Mouse (Mus musculus) heart, embryonic 15.5 days (tissue): ENCODE measurements at regions not wholly inside any gene's neighbourhood (a gene's known extent, or its start where the extent isn't known, plus 50 kb on each side); places are given as distances from the start of the nearest gene placed in this dataset.

Source experiments
- ATAC-seq: fragments of 200-750 bp; cut with Nextera tagmentation; replicated peaks from 2 replicates; pipeline ENCODE4 v1.8.0; 2017; ENCODE audit warnings: low read depth, moderate TSS enrichment; ENCODE audit not compliant: insufficient number of reproducible peaks, insufficient read depth, low FRiP score
- H3K27ac ChIP-seq: fragments of 300-500 bp; sonication (generic); 2 replicates; pipeline ENCODE4 v1.5.1; 2015; ENCODE audit warnings: mild to moderate bottlenecking, inconsistent platforms
- H3K27me3 ChIP-seq: fragments of 300-500 bp; sonication (generic); 2 replicates; pipeline ENCODE4 v1.6.1; 2015; ENCODE audit warnings: inconsistent platforms
- H3K36me3 ChIP-seq: fragments of 300-500 bp; sonication (generic); 2 replicates; pipeline ENCODE4 v1.6.1; 2015; ENCODE audit warnings: mild to moderate bottlenecking, inconsistent platforms
- H3K4me1 ChIP-seq: fragments of 300-500 bp; sonication (generic); replicated peaks from 2 replicates; pipeline ENCODE4 v1.6.1; 2015; ENCODE audit warnings: inconsistent platforms
- H3K4me2 ChIP-seq: fragments of 300-500 bp; sonication (generic); 2 replicates; pipeline ENCODE4 v1.6.1; 2015; ENCODE audit warnings: inconsistent platforms, mild to moderate bottlenecking, moderate library complexity
- H3K4me3 ChIP-seq: fragments of 300-500 bp; sonication (generic); 2 replicates; pipeline ENCODE4 v1.5.1; 2015; ENCODE audit warnings: mild to moderate bottlenecking, inconsistent platforms
- H3K9ac ChIP-seq: fragments of 300-500 bp; sonication (generic); 2 replicates; pipeline ENCODE4 v1.6.1; 2015; ENCODE audit warnings: mild to moderate bottlenecking, inconsistent platforms
- H3K9me3 ChIP-seq: fragments of 300-500 bp; sonication (generic); replicated peaks from 2 replicates; pipeline ENCODE4 v1.6.1; 2016; ENCODE audit warnings: inconsistent platforms
- WGBS: fragments of 180-500 bp; shearing (Covaris S2); methylation state at CpG from one replicate; pipeline ENCODE4 v1.1.7; 2015; ENCODE audit warnings: mixed read lengths; 5-methylcytosine and 5-hydroxymethylcytosine counted together

GRCm38 (mm10) chr1:121180273-121181030 lies 151.9 kb downstream of the Insig2 start:
- H3K27me3 ChIP-seq: peaks cover 59% of the 10 kb centered on the region
- ATAC-seq: no peak
- peaks cover 6% of the 10 kb centered on the region for H3K4me1 ChIP-seq
- no peaks in the 10 kb centered on the region for H3K36me3 ChIP-seq
- H3K9me3 ChIP-seq: no peaks in the 10 kb centered on the region
- H3K4me2 ChIP-seq: peak overlapping the region; percentile 18; the same call in 1 of the 2 replicates
- WGBS: 21% methylated on average over 20 of the region's 20 CpGs
- H3K27ac ChIP-seq: no peak overlapping the region
- no peak overlapping the region for H3K4me3 ChIP-seq
- no peak overlapping the region for H3K9ac ChIP-seq

- 37% methylated on average over 2 of the region's 2 CpGs for WGBS
- H3K27me3 ChIP-seq: no peaks in the 10 kb centered on the region
- ATAC-seq: no peak
- no peaks in the 10 kb centered on the region for H3K36me3 ChIP-seq
- no peaks in the 10 kb centered on the region for H3K4me1 ChIP-seq
- H3K27ac ChIP-seq: no peak overlapping the region
- H3K9ac ChIP-seq: no peak overlapping the region
- H3K4me2 ChIP-seq: no peak overlapping the region
- no peaks in the 10 kb centered on the region for H3K9me3 ChIP-seq
- no peak overlapping the region for H3K4me3 ChIP-seq
Measured at GRCm38 (mm10) chr1:121188895-121189294, 143.5 kb downstream of the Insig2 start.

GRCm38 (mm10) chr1:121194800-121195199 lies 137.6 kb downstream of the Insig2 start:
- Histone ChIP-seq H3K4me1 (no peaks in the 10 kb centered on the region), H3K9ac (no peak overlapping the region), H3K27ac (no peak overlapping the region), H3K27me3 (no peaks in the 10 kb centered on the region), H3K9me3 (no peaks in the 10 kb centered on the region), H3K4me3 (no peak overlapping the region), H3K4me2 (no peak overlapping the region), H3K36me3 (no peaks in the 10 kb centered on the region)
- 79% methylated on average over 4 of the region's 4 CpGs for WGBS
- ATAC-seq: no peak

- H3K9ac ChIP-seq: no peak overlapping the region
- H3K4me1 ChIP-seq: no peaks in the 10 kb centered on the region
- no peak overlapping the region for H3K4me2 ChIP-seq
- H3K9me3 ChIP-seq: no peaks in the 10 kb centered on the region
- no peak overlapping the region for H3K4me3 ChIP-seq
- no peaks in the 10 kb centered on the region for H3K36me3 ChIP-seq
- no peak overlapping the region for H3K27ac ChIP-seq
- H3K27me3 ChIP-seq: no peaks in the 10 kb centered on the region
- WGBS: 18% methylated on average over 2 of the region's 2 CpGs
- ATAC-seq: no peak
Measured at GRCm38 (mm10) chr1:121215843-121216242, 116.5 kb downstream of the Insig2 start.

DNA sequence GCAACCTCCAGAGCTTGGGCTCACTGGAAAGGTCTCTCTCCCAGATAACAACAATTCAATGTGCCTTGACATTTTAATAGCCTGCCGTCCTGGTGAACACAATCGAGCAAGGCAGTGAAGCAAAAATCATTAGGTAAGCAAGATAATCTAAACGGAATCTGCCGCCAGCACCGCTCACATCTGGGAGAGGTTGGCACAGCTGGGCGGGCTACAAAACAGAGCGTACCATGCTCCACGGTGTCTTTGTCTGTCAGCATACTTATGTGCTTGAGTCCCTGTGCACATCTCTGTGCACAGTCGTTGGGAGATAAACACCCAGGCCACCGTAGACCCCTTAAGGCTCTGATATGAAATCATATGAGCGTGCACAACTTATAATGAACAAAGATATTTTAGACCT lies 108.1 kb downstream of the Insig2 start:
- 77% methylated on average over 11 of the region's 11 CpGs for WGBS
- no peak overlapping the region for H3K4me2 ChIP-seq
- ATAC-seq: no peak

DNA sequence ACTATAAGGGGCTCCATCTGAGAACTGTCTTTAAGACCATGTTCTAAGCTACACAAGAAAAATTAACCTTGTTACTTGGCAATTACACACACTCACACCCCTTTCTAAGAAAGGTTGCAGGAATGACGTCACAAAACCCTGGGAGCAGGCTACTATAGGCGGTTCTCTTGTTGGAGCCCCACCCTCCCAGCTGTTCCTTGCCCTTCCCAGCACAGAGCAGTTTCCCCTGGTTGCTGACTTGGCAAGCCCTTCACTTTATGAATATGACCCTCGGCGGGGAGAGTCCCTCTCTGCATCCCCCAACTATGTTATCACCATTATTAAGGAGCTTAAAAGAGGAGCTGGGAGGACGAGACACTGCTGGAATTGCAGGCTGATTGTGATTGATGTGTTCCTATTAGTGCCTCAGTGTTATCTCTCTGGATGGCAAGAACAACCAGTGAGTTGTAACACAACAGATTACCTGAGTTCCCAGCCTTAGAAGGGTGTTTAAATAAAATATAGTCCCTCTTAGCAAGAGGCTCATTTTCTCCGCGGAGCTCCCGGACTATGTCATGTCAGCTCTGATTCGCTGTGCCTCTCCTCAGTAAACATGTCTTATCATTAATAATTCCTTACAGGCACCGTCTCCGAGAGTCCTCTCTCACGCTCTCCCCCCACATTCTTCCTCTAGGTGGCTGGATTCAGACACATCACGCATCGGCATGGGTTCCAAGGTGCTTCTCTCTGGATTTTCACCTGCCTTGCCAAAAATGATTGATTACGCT lies 105.7 kb downstream of the Insig2 start:
- WGBS: 40% methylated on average over 15 of the region's 15 CpGs
- Histone ChIP-seq H3K36me3 (no peaks in the 10 kb centered on the region), H3K4me2 (0 out of 2 replicates have a peak overlapping the region, but pooled peaks have one; percentile 7), H3K9ac (no peak overlapping the region), H3K27me3 (no peaks in the 10 kb centered on the region), H3K4me1 (no peaks in the 10 kb centered on the region; the same call in 1 of the 2 replicates), H3K4me3 (no peak overlapping the region), H3K27ac (no peak overlapping the region), H3K9me3 (no peaks in the 10 kb centered on the region)
- ATAC-seq: peak; percentile 64; the same call in 1 of the 2 replicates

More for the DNA sequence above, 108.1 kb downstream of the Insig2 start:
- Histone ChIP-seq H3K4me3 (no peak overlapping the region), H3K9ac (no peak overlapping the region), H3K4me1 (no peaks in the 10 kb centered on the region; the same call in 1 of the 2 replicates), H3K27me3 (no peaks in the 10 kb centered on the region), H3K36me3 (no peaks in the 10 kb centered on the region), H3K27ac (no peak overlapping the region), H3K9me3 (no peaks in the 10 kb centered on the region)

DNA sequence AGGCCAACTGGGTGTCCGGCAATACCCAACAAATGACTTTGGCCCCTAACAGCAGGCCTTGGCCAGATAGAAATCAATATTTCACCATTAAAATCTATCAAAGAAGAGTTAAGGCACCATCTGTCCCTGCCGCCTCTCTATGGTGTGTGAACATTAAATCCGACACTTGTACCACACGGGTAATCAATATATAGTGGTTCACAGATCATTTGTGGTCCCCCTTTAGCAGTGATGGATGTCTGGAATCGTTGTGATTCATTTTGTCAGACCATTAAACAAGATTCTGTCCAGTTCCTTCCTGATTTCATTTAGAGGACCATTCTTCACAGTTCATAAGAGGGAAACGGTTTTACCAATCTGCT lies 105.2 kb downstream of the Insig2 start:
- 69% methylated on average over 6 of the region's 6 CpGs for WGBS
- Histone ChIP-seq H3K36me3 (no peaks in the 10 kb centered on the region), H3K4me2 (no peak overlapping the region), H3K9me3 (no peaks in the 10 kb centered on the region), H3K9ac (no peak overlapping the region), H3K27me3 (no peaks in the 10 kb centered on the region), H3K27ac (no peak overlapping the region), H3K4me3 (no peak overlapping the region), H3K4me1 (no peaks in the 10 kb centered on the region; the same call in 1 of the 2 replicates)
- no peak for ATAC-seq

DNA sequence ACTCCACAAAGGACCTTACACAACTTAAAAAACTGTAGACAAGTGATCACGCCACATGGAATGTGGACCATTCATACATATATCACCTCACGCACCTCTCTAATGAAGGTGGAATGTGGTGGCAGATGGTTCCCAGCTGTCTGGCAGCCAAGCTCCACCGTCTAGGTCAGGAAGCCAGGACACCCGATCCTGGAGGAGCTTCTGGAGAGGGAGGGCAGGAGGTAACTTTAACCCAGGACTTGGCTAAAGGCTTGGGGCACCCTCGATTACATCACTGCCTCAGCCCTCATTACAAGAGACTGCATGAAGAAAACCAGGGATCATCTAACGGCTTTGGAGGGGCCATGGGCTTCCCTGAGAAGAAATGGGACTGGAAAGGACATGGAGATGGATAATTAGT lies 88.8 kb downstream of the Insig2 start:
- ATAC-seq: no peak
- 32% methylated on average over 6 of the region's 6 CpGs for WGBS
- Histone ChIP-seq H3K27me3 (no peaks in the 10 kb centered on the region), H3K4me1 (no peaks in the 10 kb centered on the region), H3K9ac (no peak overlapping the region), H3K4me3 (no peak overlapping the region), H3K9me3 (no peaks in the 10 kb centered on the region), H3K27ac (no peak overlapping the region), H3K4me2 (no peak overlapping the region), H3K36me3 (no peaks in the 10 kb centered on the region)

DNA sequence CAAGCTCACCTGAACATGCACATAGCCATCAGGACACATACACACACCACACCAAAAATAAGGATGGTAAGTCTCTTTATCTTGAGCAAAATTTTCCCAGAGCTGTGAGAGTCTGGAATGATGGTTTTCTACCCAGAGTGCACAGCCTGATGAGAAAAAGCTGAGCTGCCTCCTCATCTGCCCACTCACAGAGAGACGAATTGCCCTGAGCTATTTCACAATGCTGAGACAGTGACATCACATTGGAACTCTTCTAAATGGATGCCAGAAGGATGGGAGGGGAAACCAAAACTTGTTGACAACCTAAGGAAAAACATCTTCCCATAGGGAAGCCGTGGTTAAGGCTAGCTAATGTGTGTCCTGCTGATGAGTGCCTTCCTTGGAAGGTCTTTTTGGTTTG lies 84.8 kb downstream of the Insig2 start:
- Histone ChIP-seq H3K36me3 (no peaks in the 10 kb centered on the region), H3K27ac (no peak overlapping the region), H3K27me3 (no peaks in the 10 kb centered on the region), H3K9me3 (no peaks in the 10 kb centered on the region), H3K9ac (no peak overlapping the region), H3K4me3 (no peak overlapping the region), H3K4me1 (no peaks in the 10 kb centered on the region), H3K4me2 (no peak overlapping the region)
- no peak for ATAC-seq
- 35% methylated on average over 2 of the region's 2 CpGs for WGBS

GRCm38 (mm10) chr1:121249081-121249480 lies 83.3 kb downstream of the Insig2 start:
- no peaks in the 10 kb centered on the region for H3K27me3 ChIP-seq
- H3K4me3 ChIP-seq: no peak overlapping the region
- H3K9me3 ChIP-seq: no peaks in the 10 kb centered on the region
- no peak for ATAC-seq
- H3K36me3 ChIP-seq: no peaks in the 10 kb centered on the region
- H3K27ac ChIP-seq: no peak overlapping the region
- H3K4me1 ChIP-seq: no peaks in the 10 kb centered on the region
- H3K4me2 ChIP-seq: no peak overlapping the region
- H3K9ac ChIP-seq: no peak overlapping the region
- 52% methylated on average over 1 of the region's 1 CpGs for WGBS

- Histone ChIP-seq H3K4me2 (no peak overlapping the region), H3K9ac (no peak overlapping the region), H3K27ac (no peak overlapping the region), H3K36me3 (no peaks in the 10 kb centered on the region), H3K9me3 (no peaks in the 10 kb centered on the region), H3K4me1 (no peaks in the 10 kb centered on the region), H3K4me3 (no peak overlapping the region), H3K27me3 (no peaks in the 10 kb centered on the region)
- WGBS: 88% methylated on average over 4 of the region's 4 CpGs
- no peak for ATAC-seq
Measured at GRCm38 (mm10) chr1:121250686-121251085, 81.7 kb downstream of the Insig2 start.
